Mouse (Mus musculus) cerebellum, adult 2 months (tissue): Measurements from ENCODE around the gene Spata31d1a.

Experiments
- CTCF ChIP-seq: fragments of 200-500 bp; IDR thresholded peaks from 2 replicates; pipeline ENCODE4 v1.5.1; 2011; ENCODE audit warnings: low read depth, mild to moderate bottlenecking, control low read depth, low read length, moderate library complexity, borderline replicate concordance; ENCODE audit not compliant: insufficient read depth
- POLR2A ChIP-seq: fragments of 200-500 bp; IDR thresholded peaks from 2 replicates; pipeline ENCODE4 v1.6.1; 2011; ENCODE audit warnings: low read length, control low read depth, borderline replicate concordance; ENCODE audit not compliant: insufficient read depth

DNA sequence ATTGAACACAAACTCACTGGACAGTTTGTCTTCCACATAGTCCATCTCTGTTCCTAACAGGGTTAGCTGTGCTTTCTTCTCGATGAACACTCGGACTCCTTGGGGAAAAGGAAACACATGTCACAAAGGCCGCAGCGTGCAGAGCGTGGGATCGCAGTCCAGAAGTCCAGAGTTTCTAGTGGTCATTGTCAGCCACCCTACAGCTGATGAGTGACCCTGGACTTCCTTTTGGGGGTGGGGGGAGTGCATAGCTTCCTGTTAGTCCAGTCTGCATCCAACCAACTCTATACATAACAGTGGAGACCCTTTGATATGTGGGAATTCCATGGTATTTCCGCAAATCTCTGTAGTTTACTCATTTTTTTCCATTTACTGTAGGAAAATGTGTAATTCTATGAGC, 46.8 kb upstream of the Spata31d1a start:
- no peak for TF ChIP-seq POLR2A
- TF ChIP-seq CTCF: no peak
